Mouse (Mus musculus) monocyte, adult 5-6 weeks (primary cell): Measurements from ENCODE around the gene Vmn1r219. TPM values are rescaled to one million over a fixed set of nuclear protein-coding genes. Genes with fewer than 3 reads are reported as not detected.
"Not testable (repeated sequence)": the region's sequence is repeated elsewhere in the genome, so short reads cannot be mapped to it uniquely, and the experiment has no call there.

Experiments used
- ATAC-seq: fragments of 153-309, 156-312 bp; replicated peaks from 2 replicates; pipeline ENCODE4 v1.8.0; 2017; ENCODE audit warnings: mild to moderate bottlenecking; ENCODE audit not compliant: low TSS enrichment, insufficient number of reproducible peaks, severe bottlenecking, poor library complexity, low FRiP score
- total RNA-seq: library from RNA; stranded (forward); fragments of 200-1000, 200-491, 200-594 nt; gene quantifications from 3 replicates; pipeline ENCODE4 v1.2.3, GENCODE M21; 2017

The Vmn1r219 gene
- total RNA-seq, result 0.11 TPM in 1 of 3 replicates, not detected in the others

DNA sequence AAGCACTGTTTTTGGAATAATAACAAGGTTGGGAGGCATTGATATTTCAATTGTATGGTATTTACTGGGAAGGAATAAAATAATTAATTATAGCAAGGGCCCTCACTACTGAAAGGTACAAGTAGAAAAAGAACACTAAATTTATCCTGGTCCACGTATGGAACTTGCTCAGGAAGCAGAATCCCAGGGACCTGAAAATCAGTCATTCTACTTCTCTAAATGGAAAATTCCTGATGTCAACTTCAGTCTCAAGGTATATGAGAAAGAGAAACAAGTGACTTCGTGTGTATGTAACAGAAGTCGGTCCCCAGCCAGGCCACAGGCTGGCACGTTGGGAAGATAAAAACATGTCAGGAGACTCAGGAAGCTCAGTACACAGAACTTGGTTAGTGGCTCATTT, at the start of gene Vmn1r219:
Vmn1r219 (plus strand) TSS at position 301 of the 400 bp plus-strand sequence.
- no peak for ATAC-seq

DNA sequence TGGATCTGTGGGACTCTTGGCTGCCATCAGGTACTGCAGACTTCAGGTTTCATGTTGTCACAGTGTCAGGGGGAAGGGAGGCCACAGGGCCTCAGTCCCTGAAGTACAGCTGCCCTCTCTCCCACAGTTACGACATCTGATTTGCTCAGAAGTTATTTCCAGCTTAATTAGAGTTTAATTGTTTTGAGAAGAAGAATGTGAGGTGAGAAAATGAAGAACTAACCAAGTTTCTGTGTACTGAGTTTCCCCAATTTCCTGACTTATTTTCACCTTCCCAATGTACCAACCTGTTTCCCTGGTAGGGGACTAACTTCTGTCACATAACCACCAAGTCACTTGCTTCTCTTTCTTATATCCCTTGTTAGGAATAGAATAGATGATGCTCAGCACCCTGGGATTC, 41.0 kb upstream of the Vmn1r219 start, which contains the start of gene Vmn1r217:
Vmn1r217 (minus strand) TSS at position 101 of the 400 bp plus-strand sequence.
- not testable (repeated sequence) for ATAC-seq

DNA sequence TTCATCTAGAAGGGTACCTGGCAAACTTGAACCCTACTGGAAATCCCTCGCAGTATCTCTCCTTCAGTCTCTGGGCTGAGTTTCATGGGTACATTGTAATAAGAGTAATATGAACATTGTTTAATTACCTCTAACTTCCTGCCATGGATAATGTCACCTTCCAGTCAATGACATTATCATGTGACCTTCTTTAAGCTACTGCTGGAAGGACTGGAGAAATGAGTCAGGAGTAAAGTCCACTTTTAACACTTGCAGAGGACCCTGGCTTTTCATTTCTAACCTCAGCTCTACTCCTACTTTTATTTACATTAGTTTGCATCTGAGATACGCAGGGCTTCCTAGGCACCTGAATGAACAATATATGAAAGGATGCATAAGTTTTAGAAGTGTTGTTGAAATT, 38.5 kb upstream of the Vmn1r219 start:
- no peak for ATAC-seq

DNA sequence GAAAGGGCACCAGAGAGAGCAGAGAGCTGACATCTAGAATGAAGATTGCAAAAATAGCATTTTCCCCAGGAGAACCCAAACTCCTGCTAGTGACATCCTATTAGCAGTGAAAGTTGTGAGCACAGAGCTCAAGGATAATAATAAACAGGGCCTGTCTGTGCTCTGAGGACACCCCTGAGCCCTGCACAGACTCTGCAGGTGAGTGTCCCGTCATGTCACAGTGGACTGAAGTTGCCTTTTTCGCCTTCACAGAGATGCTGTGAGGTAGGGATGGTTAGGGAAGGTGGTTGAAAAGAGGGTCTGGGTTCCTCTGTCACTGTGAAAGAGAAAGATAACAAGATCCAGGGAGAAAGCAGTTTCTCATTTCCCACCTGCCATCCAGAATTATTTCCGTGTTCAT, 26.0 kb upstream of the Vmn1r219 start, which contains the start of gene Vmn1r218:
Vmn1r218 (plus strand) TSS at position 57 of the 400 bp plus-strand sequence.
- no peak for ATAC-seq

DNA sequence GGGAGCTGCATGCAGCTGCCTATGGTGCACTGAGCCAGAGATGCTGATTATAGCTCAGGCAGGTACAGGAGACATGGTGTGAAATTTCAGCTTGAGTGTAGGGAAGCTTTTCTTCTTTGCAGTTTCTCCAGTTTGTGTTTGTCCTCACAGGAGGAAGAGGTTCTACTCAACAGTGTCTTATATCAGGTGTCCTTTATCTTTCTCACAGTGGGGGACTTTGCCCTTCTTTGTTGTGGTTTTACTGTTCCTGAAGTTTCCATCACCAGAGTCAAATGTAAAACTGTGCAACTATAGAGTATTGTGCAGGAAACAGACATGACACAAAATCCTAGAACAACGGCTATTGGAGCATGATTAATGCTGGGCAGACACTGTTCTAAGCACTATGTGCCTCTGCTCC, 25.6 kb upstream of the Vmn1r219 start:
- no peak for ATAC-seq

DNA sequence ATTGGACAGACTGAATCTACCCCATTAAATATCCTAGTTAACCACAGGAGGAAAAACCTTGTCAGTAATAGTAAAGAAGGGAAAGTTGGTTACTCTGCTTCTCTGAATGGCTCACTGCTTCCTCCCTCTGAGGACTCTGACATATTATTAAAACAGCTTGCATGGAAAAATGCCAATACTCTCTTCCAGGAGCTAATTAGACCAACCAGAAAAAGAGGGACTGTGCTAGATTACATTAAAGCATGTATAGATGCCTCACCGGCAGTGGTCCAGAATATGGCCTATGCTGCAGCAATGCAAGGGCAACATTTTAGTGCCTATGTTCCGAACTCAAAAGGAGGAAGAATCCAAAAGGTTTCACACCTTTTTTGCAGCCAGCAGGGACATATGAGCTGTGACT, 20.2 kb upstream of the Vmn1r219 start:
- ATAC-seq, result no peak

GRCm38 (mm10) chr13:23157848-23158247, 1.3 kb upstream of the Vmn1r219 start:
- ATAC-seq, result no peak

GRCm38 (mm10) chr13:23166471-23166870, 7.4 kb downstream of the Vmn1r219 start:
- ATAC-seq, result not testable (repeated sequence)

DNA sequence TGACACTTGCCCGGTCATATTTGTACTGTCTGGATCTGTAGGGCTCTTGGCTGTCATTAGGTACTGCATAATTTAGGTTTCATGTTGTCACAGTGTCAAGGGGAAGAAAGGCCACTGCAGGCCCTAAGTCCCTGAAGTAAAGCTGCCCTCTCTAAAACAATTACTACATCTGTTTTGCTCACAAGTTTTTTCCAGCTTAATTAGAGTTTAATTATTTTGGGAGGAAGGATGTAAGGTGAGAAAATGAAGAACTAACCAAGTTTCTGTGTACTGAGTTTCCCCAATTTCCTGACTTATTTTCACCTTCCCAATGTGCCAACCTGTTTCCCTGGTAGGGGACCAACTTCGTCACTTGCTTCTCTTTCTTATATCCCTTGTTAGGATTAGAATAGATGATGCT, 28.8 kb downstream of the Vmn1r219 start, which contains the start of gene Vmn1r220:
Vmn1r220 (minus strand) TSS at position 101 of the 400 bp plus-strand sequence.
- ATAC-seq, result no peak

DNA sequence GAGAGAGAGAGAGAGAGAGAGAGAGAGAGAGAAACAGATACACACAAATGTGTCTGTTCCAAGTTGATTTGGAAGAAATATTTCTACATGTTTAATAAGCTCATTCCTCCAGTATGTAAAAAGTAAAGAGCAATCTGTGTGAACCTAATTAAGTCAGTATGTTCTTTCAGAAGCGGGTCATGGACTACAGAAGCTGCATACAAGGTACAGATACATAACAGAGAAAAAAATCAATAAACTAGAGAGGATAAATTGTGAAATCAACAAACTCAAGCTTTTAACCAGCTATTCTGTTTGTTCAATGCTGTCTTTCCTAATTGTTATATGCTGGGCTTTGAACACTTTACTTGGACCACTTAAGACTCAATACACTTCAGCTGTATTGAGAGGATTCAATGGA, 44.8 kb downstream of the Vmn1r219 start:
- ATAC-seq, result not testable (repeated sequence)

GRCm38 (mm10) chr13:23213827-23214226, 54.7 kb downstream of the Vmn1r219 start, which contains the start of gene Vmn1r221:
Gene Vmn1r221, plus strand, starts transcription at chr13:23214127.
- ATAC-seq, result not testable (repeated sequence)

Other genes with a start within 250 kb of the Vmn1r219 start
- gene Vmn1r213, start 151.7 kb upstream of the Vmn1r219 start, total RNA-seq, result not detected in 3 replicates
- gene Vmn1r214, start 128.9 kb upstream of the Vmn1r219 start, total RNA-seq, result not detected in 3 replicates
- not detected in 3 replicates for gene Vmn1r215, start 91.3 kb upstream of the Vmn1r219 start, total RNA-seq
- not detected in 3 replicates for gene Vmn1r217, start 41.1 kb upstream of the Vmn1r219 start, total RNA-seq
- gene Vmn1r218, start 26.2 kb upstream of the Vmn1r219 start, total RNA-seq, result 0.11 TPM in 1 of 3 replicates, not detected in the others
- gene Vmn1r220, start 28.7 kb downstream of the Vmn1r219 start, total RNA-seq, result not detected in 3 replicates
- gene Vmn1r221, start 54.8 kb downstream of the Vmn1r219 start, total RNA-seq, result not detected in 3 replicates
- not detected in 3 replicates for gene Vmn1r222, start 76.6 kb downstream of the Vmn1r219 start, total RNA-seq
- not detected in 3 replicates for gene Vmn1r223, start 87.8 kb downstream of the Vmn1r219 start, total RNA-seq
- gene Zfp322a, start 209.9 kb downstream of the Vmn1r219 start, total RNA-seq, result 27.6 to 70.6 TPM (median 42.7 TPM) in 3 replicates